Mouse (Mus musculus): ENCODE data around the gene Cant1. TPM values are rescaled to one million over a fixed set of nuclear protein-coding genes. Genes with fewer than 3 reads are reported as not detected.

The Cant1 gene
- total RNA-seq (2021) = 10 to 100 TPM; 41.4 to 44.8 TPM
- long read RNA-seq, full-length matches to known transcripts = 36 of 45 reads
- long read RNA-seq, partial matches to known transcripts = 6 of 45 reads
- long read RNA-seq, other reads (novel, unspliced or antisense) = 3 of 45 reads

GRCm38 (mm10) chr11:118418834-118419504, at the start of gene Cant1:
Gene Cant1, minus strand, starts transcription at chr11:118419086.
- DNase-seq (ENCODE audit: low spot score in 2 of 2) = peak; percentile 98 to 99

GRCm38 (mm10) chr11:118467441-118468035, 48.7 kb upstream of the Cant1 start:
- no peak for DNase-seq (ENCODE audit: low spot score in 2 of 2)

GRCm38 (mm10) chr11:118460280-118460679, 41.4 kb upstream of the Cant1 start:
- DNase-seq (ENCODE audit: low spot score in 2 of 2) = no peak

GRCm38 (mm10) chr11:118459536-118459935, 40.6 kb upstream of the Cant1 start:
- DNase-seq (ENCODE audit: low spot score in 2 of 2) = no peak

GRCm38 (mm10) chr11:118459051-118459450, 40.2 kb upstream of the Cant1 start:
- DNase-seq (ENCODE audit: low spot score in 2 of 2) = no peak

- DNase-seq (ENCODE audit: low spot score in 2 of 2) = peak in 1 of 2 experiments; percentile 53
Observed at GRCm38 (mm10) chr11:118456937-118457336, 38.1 kb upstream of the Cant1 start.

- no peak for DNase-seq (ENCODE audit: low spot score in 2 of 2)
Observed at GRCm38 (mm10) chr11:118455788-118456187, 36.9 kb upstream of the Cant1 start.

GRCm38 (mm10) chr11:118453886-118454671, 35.2 kb upstream of the Cant1 start:
- DNase-seq (ENCODE audit: low spot score in 2 of 2) = no peak

- DNase-seq (ENCODE audit: low spot score in 2 of 2) = no peak
Observed at GRCm38 (mm10) chr11:118452955-118453354, 34.1 kb upstream of the Cant1 start.

GRCm38 (mm10) chr11:118451211-118451610, 32.3 kb upstream of the Cant1 start:
- no peak for DNase-seq (ENCODE audit: low spot score in 2 of 2)

GRCm38 (mm10) chr11:118448385-118448784, 29.5 kb upstream of the Cant1 start:
- no peak for DNase-seq (ENCODE audit: low spot score in 2 of 2)

- DNase-seq (ENCODE audit: low spot score in 2 of 2) = no peak
Observed at GRCm38 (mm10) chr11:118447346-118447745, 28.5 kb upstream of the Cant1 start.

- DNase-seq (ENCODE audit: low spot score in 2 of 2) = peak; percentile 61 to 80
Observed at GRCm38 (mm10) chr11:118445843-118446242, 27.0 kb upstream of the Cant1 start.

GRCm38 (mm10) chr11:118443201-118443970, 24.5 kb upstream of the Cant1 start:
- peak in 1 of 2 experiments; percentile 69 for DNase-seq (ENCODE audit: low spot score in 2 of 2)

GRCm38 (mm10) chr11:118442691-118443090, 23.8 kb upstream of the Cant1 start:
- DNase-seq (ENCODE audit: low spot score in 2 of 2) = no peak

- DNase-seq (ENCODE audit: low spot score in 2 of 2) = no peak
Observed at GRCm38 (mm10) chr11:118438665-118439414, 20.0 kb upstream of the Cant1 start.

GRCm38 (mm10) chr11:118436471-118436935, 17.6 kb upstream of the Cant1 start:
- peak in 1 of 2 experiments; percentile 41 for DNase-seq (ENCODE audit: low spot score in 2 of 2)

GRCm38 (mm10) chr11:118434093-118434492, 15.2 kb upstream of the Cant1 start:
- no peak for DNase-seq (ENCODE audit: low spot score in 2 of 2)

GRCm38 (mm10) chr11:118433398-118433868, 14.5 kb upstream of the Cant1 start:
- DNase-seq (ENCODE audit: low spot score in 2 of 2) = no peak
